Mouse (Mus musculus): ENCODE measurements at regions not wholly inside any gene's neighbourhood (a gene's known extent, or its start where the extent isn't known, plus 50 kb on each side); places are given as distances from the start of the nearest gene placed in this dataset.
A peak's percentile ranks its signal among the peaks of the same experiment; 100 is the strongest.

DNA sequence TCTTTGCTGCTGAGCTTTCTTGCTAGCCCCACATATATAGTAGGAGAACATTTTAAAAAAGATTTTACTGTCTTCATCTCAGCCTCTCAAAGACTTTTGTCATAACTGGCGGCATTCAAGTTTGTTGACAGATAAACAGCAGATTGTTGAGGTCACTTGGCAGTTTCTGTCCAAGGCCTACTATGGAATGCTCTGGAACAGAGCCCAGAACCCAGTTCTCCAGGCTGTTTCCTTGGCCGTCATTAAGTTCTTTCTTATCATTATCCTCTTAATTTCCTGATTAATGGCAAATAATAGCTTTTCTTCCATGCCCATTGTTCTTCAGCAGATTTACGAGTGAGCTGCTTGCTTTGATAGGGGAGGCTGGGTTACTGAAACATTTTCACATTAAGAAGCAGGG lies 203.9 kb downstream of the Fam173b start:
- Histone ChIP-seq H3K4me1 (ENCODE audit: control insufficient read depth, insufficient read depth, low read length) (no peaks in the 10 kb centered on the region), H3K9ac (ENCODE audit: low read depth, low read length) (no peak overlapping the region), H3K4me2 (replicated peaks; ENCODE audit: low read depth, low read length) (no peak overlapping the region), H3K36me3 (ENCODE audit: control insufficient read depth, insufficient read depth, low read length) (no peaks in the 10 kb centered on the region), H3K27me3 (ENCODE audit: control insufficient read depth, insufficient read depth, low read length) (no peaks in the 10 kb centered on the region), H3K9me3 (ENCODE audit: control insufficient read depth, low read length) (no peaks in the 10 kb centered on the region), H3K27ac (ENCODE audit: low read depth, low read length) (no peak overlapping the region), H3K4me3 (ENCODE audit: low read length) (no peak overlapping the region)
- 56% methylated on average over 3 of the region's 3 CpGs for WGBS
- ATAC-seq (ENCODE audit: low FRiP score, low TSS enrichment): no peak

- Histone ChIP-seq H3K4me1 (ENCODE audit: control insufficient read depth, insufficient read depth, low read length) (0 out of 2 replicates have a peak, but pooled peaks cover 5% of the 10 kb centered on the region), H3K36me3 (ENCODE audit: control insufficient read depth, insufficient read depth, low read length) (no peaks in the 10 kb centered on the region), H3K27me3 (ENCODE audit: control insufficient read depth, insufficient read depth, low read length) (no peaks in the 10 kb centered on the region), H3K4me2 (replicated peaks; ENCODE audit: low read depth, low read length) (no peak overlapping the region), H3K27ac (ENCODE audit: low read depth, low read length) (no peak overlapping the region), H3K4me3 (ENCODE audit: low read length) (no peak overlapping the region), H3K9ac (ENCODE audit: low read depth, low read length) (no peak overlapping the region), H3K9me3 (ENCODE audit: control insufficient read depth, low read length) (no peaks in the 10 kb centered on the region)
- no peak for ATAC-seq (ENCODE audit: low FRiP score, low TSS enrichment)
- WGBS: 55% methylated on average over 5 of the region's 5 CpGs
Measured at GRCm38 (mm10) chr15:31815551-31815950, 213.9 kb downstream of the Fam173b start.

- WGBS: 80% methylated on average over 6 of the region's 6 CpGs
- ATAC-seq (ENCODE audit: low FRiP score, low TSS enrichment): no peak
- Histone ChIP-seq H3K36me3 (ENCODE audit: control insufficient read depth, insufficient read depth, low read length) (no peaks in the 10 kb centered on the region), H3K4me2 (replicated peaks; ENCODE audit: low read depth, low read length) (no peak overlapping the region), H3K4me3 (ENCODE audit: low read length) (no peak overlapping the region), H3K9me3 (ENCODE audit: control insufficient read depth, low read length) (no peaks in the 10 kb centered on the region), H3K27ac (ENCODE audit: low read depth, low read length) (no peak overlapping the region), H3K27me3 (ENCODE audit: control insufficient read depth, insufficient read depth, low read length) (no peaks in the 10 kb centered on the region), H3K9ac (ENCODE audit: low read depth, low read length) (no peak overlapping the region), H3K4me1 (ENCODE audit: control insufficient read depth, insufficient read depth, low read length) (0 out of 2 replicates have a peak, but pooled peaks cover 5% of the 10 kb centered on the region)
Measured at GRCm38 (mm10) chr15:31819219-31819618, 217.6 kb downstream of the Fam173b start.

- no peaks in the 10 kb centered on the region for H3K9me3 ChIP-seq (ENCODE audit: control insufficient read depth, low read length)
- H3K9ac ChIP-seq (ENCODE audit: low read depth, low read length): no peak overlapping the region
- no peaks in the 10 kb centered on the region for H3K4me1 ChIP-seq (ENCODE audit: control insufficient read depth, insufficient read depth, low read length)
- WGBS: 95% methylated on average over 6 of the region's 6 CpGs
- H3K4me3 ChIP-seq (ENCODE audit: low read length): no peak overlapping the region
- no peak overlapping the region for H3K4me2 ChIP-seq (replicated peaks; ENCODE audit: low read depth, low read length)
- no peak for ATAC-seq (ENCODE audit: low FRiP score, low TSS enrichment)
- no peak overlapping the region for H3K27ac ChIP-seq (ENCODE audit: low read depth, low read length)
- no peaks in the 10 kb centered on the region for H3K36me3 ChIP-seq (ENCODE audit: control insufficient read depth, insufficient read depth, low read length)
- H3K27me3 ChIP-seq (ENCODE audit: control insufficient read depth, insufficient read depth, low read length): no peaks in the 10 kb centered on the region
Measured at GRCm38 (mm10) chr15:31827219-31827618, 225.6 kb downstream of the Fam173b start.

- Histone ChIP-seq H3K4me1 (ENCODE audit: control insufficient read depth, insufficient read depth, low read length) (no peaks in the 10 kb centered on the region), H3K4me2 (replicated peaks; ENCODE audit: low read depth, low read length) (no peak overlapping the region), H3K36me3 (ENCODE audit: control insufficient read depth, insufficient read depth, low read length) (no peaks in the 10 kb centered on the region), H3K27me3 (ENCODE audit: control insufficient read depth, insufficient read depth, low read length) (no peaks in the 10 kb centered on the region), H3K9me3 (ENCODE audit: control insufficient read depth, low read length) (no peaks in the 10 kb centered on the region), H3K9ac (ENCODE audit: low read depth, low read length) (no peak overlapping the region), H3K4me3 (ENCODE audit: low read length) (no peak overlapping the region), H3K27ac (ENCODE audit: low read depth, low read length) (no peak overlapping the region)
- WGBS: 83% methylated on average over 1 of the region's 1 CpGs
- ATAC-seq (ENCODE audit: low FRiP score, low TSS enrichment): no peak
Measured at GRCm38 (mm10) chr15:31841519-31841918, 239.9 kb downstream of the Fam173b start.

DNA sequence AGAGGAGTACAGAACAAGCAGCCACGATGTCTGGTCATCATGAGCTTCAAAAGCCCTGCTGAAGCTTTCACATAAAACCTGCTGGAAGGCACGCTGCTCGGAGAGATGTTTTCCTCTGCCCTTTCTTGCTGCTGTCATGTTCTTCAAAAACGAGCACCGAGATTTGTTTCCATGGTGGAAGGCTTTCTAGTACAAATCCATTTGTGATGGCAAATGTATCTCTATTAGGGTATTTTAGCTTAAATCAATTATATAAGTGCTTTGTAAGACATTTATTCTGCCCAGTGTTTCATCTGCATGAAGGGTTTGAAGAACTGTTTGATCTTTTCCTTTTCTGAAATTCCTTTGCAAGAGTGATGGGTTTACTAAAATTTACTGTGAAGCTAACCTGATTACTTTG lies 253.1 kb downstream of the Fam173b start:
- Histone ChIP-seq H3K27me3 (ENCODE audit: control insufficient read depth, insufficient read depth, low read length) (no peaks in the 10 kb centered on the region), H3K9me3 (ENCODE audit: control insufficient read depth, low read length) (no peaks in the 10 kb centered on the region), H3K36me3 (ENCODE audit: control insufficient read depth, insufficient read depth, low read length) (no peaks in the 10 kb centered on the region), H3K27ac (ENCODE audit: low read depth, low read length) (no peak overlapping the region), H3K4me1 (ENCODE audit: control insufficient read depth, insufficient read depth, low read length) (no peaks in the 10 kb centered on the region), H3K4me2 (replicated peaks; ENCODE audit: low read depth, low read length) (no peak overlapping the region), H3K9ac (ENCODE audit: low read depth, low read length) (no peak overlapping the region), H3K4me3 (ENCODE audit: low read length) (no peak overlapping the region)
- 82% methylated on average over 5 of the region's 5 CpGs for WGBS
- no peak for ATAC-seq (ENCODE audit: low FRiP score, low TSS enrichment)

DNA sequence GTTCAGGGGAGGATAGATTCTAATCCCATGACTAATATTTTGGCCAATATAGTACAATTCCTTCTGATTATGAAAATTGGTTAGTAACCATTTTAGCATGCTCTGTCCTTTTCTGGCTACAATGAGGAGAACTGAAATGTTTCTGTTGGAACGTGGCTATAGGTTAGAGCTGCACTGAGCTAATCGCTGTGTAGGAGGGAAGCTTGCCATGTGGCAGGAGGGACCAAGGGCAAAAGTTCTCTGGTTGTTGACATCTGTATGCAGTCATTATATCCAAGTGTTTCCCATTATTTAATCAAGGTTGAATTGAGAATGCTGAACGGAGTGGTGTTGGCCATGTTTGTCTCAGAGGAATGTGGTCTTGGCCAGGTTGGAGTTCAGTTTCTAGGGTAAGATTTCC lies 253.5 kb downstream of the Fam173b start:
- H3K27ac ChIP-seq (ENCODE audit: low read depth, low read length): no peak overlapping the region
- no peak for ATAC-seq (ENCODE audit: low FRiP score, low TSS enrichment)
- no peaks in the 10 kb centered on the region for H3K9me3 ChIP-seq (ENCODE audit: control insufficient read depth, low read length)
- no peak overlapping the region for H3K4me3 ChIP-seq (ENCODE audit: low read length)
- H3K36me3 ChIP-seq (ENCODE audit: control insufficient read depth, insufficient read depth, low read length): no peaks in the 10 kb centered on the region
- no peak overlapping the region for H3K4me2 ChIP-seq (replicated peaks; ENCODE audit: low read depth, low read length)
- no peaks in the 10 kb centered on the region for H3K27me3 ChIP-seq (ENCODE audit: control insufficient read depth, insufficient read depth, low read length)
- no peaks in the 10 kb centered on the region for H3K4me1 ChIP-seq (ENCODE audit: control insufficient read depth, insufficient read depth, low read length)
- 79% methylated on average over 3 of the region's 3 CpGs for WGBS
- no peak overlapping the region for H3K9ac ChIP-seq (ENCODE audit: low read depth, low read length)

- Histone ChIP-seq H3K9ac (ENCODE audit: low read depth, low read length) (no peak overlapping the region), H3K4me1 (ENCODE audit: control insufficient read depth, insufficient read depth, low read length) (peaks cover 5% of the 10 kb centered on the region; the same call in 1 of the 2 replicates), H3K4me2 (replicated peaks; ENCODE audit: low read depth, low read length) (no peak overlapping the region), H3K27ac (ENCODE audit: low read depth, low read length) (no peak overlapping the region), H3K4me3 (ENCODE audit: low read length) (no peak overlapping the region), H3K36me3 (ENCODE audit: control insufficient read depth, insufficient read depth, low read length) (no peaks in the 10 kb centered on the region), H3K27me3 (ENCODE audit: control insufficient read depth, insufficient read depth, low read length) (peaks cover 5% of the 10 kb centered on the region; the same call in 1 of the 2 replicates), H3K9me3 (ENCODE audit: control insufficient read depth, low read length) (no peaks in the 10 kb centered on the region)
- ATAC-seq (ENCODE audit: low FRiP score, low TSS enrichment): no peak
- WGBS: 52% methylated on average over 3 of the region's 3 CpGs
Measured at GRCm38 (mm10) chr15:31869100-31869499, 267.4 kb downstream of the Fam173b start.

DNA sequence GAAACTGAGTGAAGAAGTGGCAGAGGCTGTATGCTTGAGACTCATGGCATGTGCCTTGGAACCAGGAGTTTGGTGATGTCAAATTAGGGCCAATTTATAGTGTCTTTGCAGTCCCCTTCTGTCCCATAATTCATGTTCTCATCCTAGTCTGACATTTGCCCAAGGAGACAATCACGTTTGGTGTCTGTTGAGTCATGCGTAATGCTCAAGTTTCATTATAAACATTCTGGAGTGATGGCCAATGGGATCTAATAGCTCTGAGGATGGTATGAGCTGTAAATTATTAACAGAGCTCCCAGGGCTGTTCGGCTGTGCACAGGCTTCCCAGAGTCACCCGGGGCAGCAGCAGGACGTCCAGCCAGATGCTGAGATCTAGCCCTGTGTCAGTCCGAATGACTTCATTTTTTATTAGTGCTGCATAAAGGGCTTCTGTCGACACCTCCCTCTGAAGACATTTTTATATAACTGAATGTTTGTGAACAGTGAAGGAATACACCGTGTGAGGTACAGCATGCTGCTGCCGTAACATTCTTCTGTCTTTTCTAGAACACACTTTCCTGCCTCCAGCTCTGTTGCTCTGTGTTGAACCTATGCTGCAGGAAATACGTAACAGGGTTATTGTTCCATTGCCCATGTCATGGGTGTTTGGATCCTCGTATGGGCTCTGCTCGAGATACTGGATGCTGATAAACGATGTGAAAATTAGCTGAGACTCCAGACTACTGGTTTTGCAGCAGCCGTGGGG lies 268.2 kb downstream of the Fam173b start:
- Histone ChIP-seq H3K27ac (ENCODE audit: low read depth, low read length) (no peak overlapping the region; the same call in 1 of the 2 replicates), H3K4me1 (ENCODE audit: control insufficient read depth, insufficient read depth, low read length) (peaks cover 5% of the 10 kb centered on the region; the same call in 1 of the 2 replicates), H3K4me3 (ENCODE audit: low read length) (no peak overlapping the region), H3K36me3 (ENCODE audit: control insufficient read depth, insufficient read depth, low read length) (no peaks in the 10 kb centered on the region), H3K9ac (ENCODE audit: low read depth, low read length) (no peak overlapping the region), H3K27me3 (ENCODE audit: control insufficient read depth, insufficient read depth, low read length) (peaks cover 5% of the 10 kb centered on the region; the same call in 1 of the 2 replicates), H3K4me2 (replicated peaks; ENCODE audit: low read depth, low read length) (peak overlapping the region; percentile 10; the same call in 1 of the 2 replicates), H3K9me3 (ENCODE audit: control insufficient read depth, low read length) (no peaks in the 10 kb centered on the region)
- 11% methylated on average over 14 of the region's 14 CpGs for WGBS
- ATAC-seq (ENCODE audit: low FRiP score, low TSS enrichment): peak; percentile 97

Data from kidney, embryonic 14.5 days (tissue).